Mouse (Mus musculus) heart, adult 8-10 months (tissue): ENCODE data around the gene Dync1i1. TPM values are rescaled to one million over a fixed set of nuclear protein-coding genes. Genes with fewer than 3 reads are reported as not detected.
"Not testable (repeated sequence)": the region's sequence is repeated elsewhere in the genome, so short reads cannot be mapped to it uniquely, and the experiment has no call there.

ENCODE experiments used
- DNase-seq: peaks from one replicate; pipeline ENCODE4 v3.0.0; 2022; ENCODE audit warnings: low spot score
- total RNA-seq, 4 experiments: library from RNA; stranded (reverse); gene quantifications; 2 replicates each; pipeline ENCODE4 v1.2.4; 2022

The Dync1i1 gene
- total RNA-seq, result 1 to 10 TPM in 1 of 4 experiments, under 1 TPM in 3; 0.37 to 1.0 (median 0.52) TPM

DNA sequence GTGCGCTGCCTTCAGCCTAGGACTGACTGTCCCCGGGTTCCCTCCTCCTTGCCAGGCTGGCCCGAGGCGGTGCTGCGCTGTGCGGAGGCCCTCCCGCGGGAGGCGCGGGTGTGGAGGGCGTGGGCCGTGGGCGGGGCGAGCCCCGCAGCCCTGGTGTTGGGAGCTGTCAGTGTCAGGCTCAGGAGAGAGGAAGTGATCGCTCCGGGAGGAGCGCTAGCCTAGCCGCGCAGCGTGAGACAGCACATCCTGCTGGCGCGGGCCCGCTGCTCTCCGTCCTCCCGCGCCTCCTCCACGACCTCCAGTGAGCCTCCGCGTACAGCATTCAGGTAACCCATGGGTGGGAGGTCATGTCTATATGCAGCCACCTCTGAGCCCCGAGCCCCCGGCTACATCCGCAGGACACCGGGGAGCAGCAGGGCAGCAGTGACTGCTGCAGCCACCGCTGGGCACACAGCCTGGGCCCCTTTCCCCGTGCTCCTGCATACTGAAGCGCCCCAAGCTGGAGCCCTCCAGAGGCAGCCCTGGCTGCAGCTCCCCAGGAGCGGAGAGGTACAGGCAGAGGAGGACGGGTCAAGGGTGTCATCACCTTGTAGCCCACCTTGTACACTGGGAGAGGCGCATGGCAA lies at the start of gene Dync1i1:
Gene Dync1i1, plus strand, starts transcription at position 29 of the 626 bp plus-strand sequence.
- DNase-seq, result no peak

GRCm38 (mm10) chr6:5679738-5680137 lies 45.7 kb upstream of the Dync1i1 start:
- no peak for DNase-seq

DNA sequence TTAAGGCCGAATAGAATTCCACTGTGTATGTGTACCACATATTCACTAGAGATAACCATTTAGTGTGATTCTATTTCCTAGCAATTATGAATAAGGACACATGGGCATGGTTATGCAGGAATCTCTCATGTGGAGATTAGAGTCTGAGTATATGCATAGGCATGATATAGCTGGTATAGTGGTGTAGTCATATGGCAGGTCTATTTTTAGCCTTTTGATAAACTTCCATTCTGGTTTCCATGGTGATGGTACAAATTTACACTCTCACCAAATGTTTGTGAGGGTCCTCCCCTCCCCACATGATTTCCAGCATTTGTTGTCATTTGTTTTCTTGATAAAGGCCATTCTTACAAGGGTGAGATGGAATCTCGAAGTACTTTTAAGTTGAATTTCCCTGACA lies 23.6 kb upstream of the Dync1i1 start:
- DNase-seq, result no peak

DNA sequence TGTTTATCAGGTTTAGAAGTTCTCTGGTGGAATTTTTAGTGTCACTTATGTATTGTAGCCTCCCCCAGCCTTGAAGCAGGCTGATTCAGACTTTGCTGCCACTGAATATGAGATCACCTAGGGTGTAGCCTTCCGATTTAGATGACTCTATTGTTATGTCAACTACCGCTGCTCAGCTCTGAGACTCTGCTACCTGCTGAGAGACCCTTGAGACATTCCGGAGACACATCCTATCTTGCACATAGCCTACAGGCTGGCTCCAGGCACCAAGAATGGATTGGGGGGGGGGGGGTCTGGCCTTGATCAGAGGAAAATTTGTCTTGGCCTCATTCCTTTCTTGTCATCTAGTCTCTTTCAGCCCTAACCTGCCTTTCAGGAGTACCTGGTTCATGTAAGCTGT lies 17.5 kb upstream of the Dync1i1 start:
- not testable (repeated sequence) for DNase-seq

GRCm38 (mm10) chr6:5710063-5710605 lies 15.3 kb upstream of the Dync1i1 start:
- no peak for DNase-seq

DNA sequence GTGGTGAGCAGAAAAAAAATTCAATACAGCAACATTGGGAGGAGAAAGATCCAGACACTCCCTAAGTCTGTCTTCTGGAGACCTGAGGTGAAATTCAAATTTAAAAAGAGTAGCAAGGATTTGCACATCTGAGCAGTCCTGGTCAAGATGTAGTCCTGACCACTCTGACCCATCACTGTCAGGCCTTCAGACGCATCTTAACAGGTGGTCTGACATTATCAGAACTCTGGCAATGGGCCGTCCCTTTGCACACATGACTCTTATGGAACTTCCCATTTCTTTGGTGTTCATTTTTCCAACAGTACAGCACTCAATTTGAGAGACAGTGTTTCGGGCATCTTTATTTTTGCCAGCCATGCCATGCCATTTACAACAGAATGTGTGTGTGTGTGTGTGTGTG lies 12.8 kb upstream of the Dync1i1 start:
- no peak for DNase-seq

DNA sequence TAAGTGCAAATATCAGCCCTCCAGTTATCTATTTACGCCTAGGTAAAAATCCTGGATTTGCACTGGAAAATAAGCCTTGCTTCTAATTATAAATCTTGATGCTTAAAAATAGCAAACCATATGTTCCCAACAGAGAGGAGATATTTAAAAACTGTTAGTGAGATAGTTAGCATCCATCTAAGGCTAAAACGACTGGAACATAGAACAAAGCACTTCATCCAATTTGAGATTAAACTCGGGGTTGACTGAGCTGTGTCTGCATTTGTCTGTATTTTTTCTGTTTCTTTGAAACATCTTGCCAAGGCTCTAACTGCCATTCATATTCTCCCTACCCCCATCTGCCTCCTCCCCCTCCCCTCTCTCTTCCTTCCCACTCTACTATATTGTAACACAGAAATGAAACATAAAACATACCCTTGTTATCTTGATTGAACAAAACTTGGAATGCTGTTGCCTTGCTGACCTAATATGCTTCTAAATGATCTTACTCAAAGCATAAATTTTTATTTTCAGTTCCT lies 10.3 kb upstream of the Dync1i1 start:
- no peak for DNase-seq

GRCm38 (mm10) chr6:5718955-5719354 lies 6.5 kb upstream of the Dync1i1 start:
- DNase-seq, result no peak

DNA sequence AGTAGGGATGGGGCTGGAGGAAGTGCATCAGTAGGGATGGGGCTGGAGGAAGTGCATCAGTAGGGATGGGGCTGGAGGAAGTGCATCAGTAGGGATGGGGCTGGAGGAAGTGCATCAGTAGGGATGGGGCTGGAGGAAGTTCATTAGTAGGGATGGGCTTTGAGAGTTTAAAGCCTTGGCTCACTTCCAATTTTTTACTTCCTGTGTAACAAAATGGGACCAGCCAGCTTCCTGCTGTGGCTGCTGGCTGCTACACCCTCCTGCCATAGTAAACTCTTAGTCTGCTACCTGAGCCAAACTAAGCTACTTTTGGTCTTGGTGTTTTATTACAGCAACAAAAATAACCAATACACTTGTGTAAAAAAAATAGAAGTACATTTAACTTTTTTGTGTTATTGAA lies 4.7 kb upstream of the Dync1i1 start:
- not testable (repeated sequence) for DNase-seq

- no peak for DNase-seq
Measured at GRCm38 (mm10) chr6:5723986-5724385, 1.5 kb upstream of the Dync1i1 start.

DNA sequence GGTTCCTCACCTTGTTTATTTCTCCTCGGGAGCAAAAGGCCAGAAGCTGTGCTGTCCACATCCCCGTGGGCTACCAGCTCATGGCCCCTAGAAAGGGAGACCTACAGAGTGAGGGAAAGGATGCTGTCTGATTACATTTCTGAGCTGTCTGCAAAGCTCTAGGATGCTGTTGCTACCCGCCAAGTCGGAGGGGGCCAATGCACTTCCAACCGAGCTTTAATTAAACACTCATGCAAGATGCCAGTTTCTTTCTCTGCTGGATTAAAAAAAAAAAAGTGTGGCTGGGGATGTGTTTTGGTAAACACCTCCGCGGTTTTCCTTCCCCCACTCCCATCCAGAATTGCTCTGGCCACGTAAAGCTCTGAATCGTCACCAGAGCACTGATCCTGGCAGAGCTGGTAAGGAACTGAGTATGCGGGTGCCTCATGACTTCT lies 815 bp downstream of the Dync1i1 start:
- DNase-seq, result no peak

- no peak for DNase-seq
Measured at GRCm38 (mm10) chr6:5733217-5733616, 7.8 kb downstream of the Dync1i1 start.

GRCm38 (mm10) chr6:5734398-5734797 lies 9.0 kb downstream of the Dync1i1 start:
- DNase-seq, result no peak

DNA sequence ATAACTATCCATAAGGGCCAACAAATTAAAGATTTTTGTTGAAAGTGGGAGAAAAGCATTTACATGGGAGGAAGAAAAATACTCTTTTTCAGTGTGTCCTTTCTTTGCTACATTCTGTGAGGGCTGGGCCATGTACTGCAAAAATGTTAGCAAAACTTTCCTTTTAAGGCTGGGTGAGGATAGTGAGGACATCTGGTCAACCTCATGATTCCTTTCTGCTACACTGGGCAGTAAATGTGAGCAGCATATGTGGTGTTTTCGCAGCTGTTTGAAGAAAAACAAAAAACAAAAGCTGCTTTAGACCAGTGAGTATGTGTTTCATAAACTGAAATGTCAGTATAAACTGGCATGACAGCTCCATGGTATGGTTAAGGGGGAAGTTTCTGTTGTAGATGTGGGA lies 9.4 kb downstream of the Dync1i1 start:
- no peak for DNase-seq

GRCm38 (mm10) chr6:5739711-5740110 lies 14.3 kb downstream of the Dync1i1 start:
- no peak for DNase-seq

DNA sequence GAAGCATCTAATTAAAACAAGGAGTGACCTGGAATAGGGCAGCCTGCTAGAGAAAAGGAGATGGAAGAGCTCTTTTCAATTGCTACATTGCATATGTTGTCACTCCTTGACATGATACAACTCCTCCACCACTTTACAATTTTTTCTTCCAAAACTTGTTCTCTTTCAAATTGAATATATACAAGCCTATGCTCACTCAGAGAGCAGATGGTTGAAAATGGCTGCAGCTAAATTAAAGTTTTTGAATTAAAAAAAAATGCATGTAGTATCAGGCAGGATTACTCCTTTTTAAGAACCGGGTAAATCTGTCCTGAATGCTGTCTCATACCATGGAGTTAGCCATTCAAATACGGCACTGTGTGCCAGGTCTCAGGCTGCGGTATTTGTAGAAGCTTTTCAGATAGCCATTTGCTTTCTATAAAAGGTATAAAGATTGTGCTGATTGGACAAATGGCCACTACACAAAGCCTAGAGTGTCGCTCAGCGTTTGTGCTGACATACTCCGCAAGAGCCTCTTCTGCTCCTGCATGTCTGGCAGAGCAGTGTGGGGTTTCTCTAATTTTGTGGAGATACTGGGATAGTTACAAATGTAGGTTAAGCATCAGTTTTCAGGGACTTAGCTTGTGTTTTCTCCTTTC lies 16.1 kb downstream of the Dync1i1 start:
- no peak for DNase-seq

DNA sequence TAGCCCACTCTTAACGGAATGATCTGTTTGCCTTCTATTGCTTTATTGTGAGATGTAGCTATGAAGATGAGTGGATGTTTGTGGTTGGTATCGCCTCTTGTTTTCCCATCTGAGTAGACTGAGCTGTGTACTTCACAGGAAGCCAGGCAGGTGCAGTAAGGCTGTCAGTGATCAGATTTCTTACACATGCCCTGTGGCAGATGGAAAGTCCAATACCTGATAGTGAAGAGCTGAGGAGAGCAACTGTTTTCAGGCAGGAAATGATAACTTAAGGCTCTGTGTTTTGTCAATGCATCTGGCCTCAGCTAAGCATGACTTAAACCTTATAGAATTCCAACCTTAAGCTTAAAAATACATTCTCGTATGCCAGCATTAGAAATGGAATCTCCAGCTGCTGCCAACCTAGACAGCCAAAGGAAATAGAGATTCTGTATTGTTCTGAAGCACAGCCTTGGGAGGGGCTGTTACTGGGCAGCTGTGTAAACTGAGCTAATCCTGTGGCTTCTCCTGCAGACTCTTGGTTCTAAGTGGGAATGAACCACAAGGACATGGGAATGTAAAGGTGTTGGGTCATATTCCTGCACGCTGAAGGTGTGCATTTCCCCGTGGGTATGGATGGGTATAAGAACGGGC lies 24.8 kb downstream of the Dync1i1 start:
- no peak for DNase-seq

GRCm38 (mm10) chr6:5752128-5752527 lies 26.7 kb downstream of the Dync1i1 start:
- no peak for DNase-seq

DNA sequence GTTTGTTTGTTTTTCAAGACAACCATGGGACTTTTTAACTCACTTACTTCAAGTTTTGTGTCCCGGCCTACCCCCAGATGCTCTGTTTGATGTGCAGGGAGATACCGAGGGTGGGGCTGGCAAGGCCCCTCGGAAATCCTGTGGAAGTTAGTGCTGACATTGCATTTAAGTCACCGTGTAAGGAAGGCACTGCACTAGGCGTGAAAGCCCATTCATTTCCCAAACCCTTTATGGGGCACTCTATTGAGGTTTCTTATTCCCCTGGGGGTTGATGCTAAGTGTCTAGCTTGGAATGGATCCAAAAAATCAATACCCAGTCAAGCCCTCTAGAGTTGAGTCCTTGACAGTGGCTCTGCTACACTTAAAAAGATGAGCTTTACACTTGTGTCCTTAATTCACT lies 27.2 kb downstream of the Dync1i1 start:
- DNase-seq, result no peak

DNA sequence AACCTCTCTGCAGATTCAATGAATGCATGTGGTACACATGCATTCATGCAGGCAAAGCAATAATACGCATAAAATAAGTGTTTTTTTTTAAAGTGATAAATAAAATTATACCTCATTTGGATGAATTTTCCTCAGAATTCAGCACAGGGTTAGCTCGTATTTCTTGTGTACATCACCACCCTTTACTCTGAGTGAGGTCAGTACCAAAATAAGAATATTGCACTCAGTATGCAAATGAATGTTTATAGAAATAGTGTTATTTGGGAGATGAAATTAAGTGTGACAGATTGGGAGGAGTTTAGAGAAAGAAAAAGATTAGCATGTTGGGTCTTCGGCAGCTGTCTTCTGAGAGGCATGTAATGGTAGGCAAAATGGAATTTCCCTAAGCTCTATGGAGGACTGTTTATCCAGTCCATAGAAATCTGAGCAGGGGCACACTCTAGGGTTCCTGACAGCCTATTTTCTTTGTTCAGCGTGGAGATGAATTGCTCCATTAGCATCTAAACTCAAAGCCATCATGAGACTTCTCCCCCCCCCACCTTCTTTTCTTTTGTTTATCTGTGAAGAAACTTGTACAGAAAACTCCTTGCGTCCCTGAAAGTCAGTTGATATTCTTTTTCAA lies 31.2 kb downstream of the Dync1i1 start:
- no peak for DNase-seq

DNA sequence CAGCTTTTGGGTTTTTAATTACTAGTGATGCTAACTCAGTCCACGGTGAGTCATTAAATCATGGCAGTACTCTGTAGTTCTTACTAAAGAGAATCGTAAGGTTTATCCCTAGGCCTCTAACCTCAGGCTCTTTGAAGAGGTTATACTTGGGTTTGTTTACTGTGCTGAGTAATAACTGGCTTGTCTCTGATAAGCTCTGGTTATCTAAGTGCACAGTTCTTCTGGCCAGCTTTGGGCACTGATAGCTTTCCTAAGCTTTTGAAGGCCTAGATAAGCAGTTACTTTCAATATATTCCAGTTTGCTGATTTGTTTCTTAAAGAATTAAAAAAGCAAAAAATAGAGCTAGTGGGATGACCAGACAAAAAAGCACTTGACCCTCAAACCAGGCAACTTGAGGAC lies 37.5 kb downstream of the Dync1i1 start:
- DNase-seq, result no peak

DNA sequence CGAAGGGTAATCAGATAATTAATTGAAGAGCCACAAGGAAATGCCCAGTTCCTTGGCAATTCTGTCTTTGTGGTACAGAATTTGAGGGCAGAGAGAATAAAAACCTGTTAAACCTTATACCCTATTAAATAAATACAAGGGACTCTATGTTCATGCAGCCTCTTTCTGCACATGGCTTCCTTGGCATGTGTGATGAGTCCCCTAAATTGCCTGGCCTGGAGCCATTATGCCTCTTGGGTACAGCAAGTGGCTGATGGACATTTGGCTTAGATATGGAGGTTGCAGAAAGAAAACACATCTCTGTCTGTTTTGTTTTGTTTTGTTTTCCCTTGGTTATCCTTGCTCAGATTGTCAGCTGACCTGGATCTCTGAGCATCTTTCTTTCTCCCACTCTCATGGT lies 43.1 kb downstream of the Dync1i1 start:
- DNase-seq, result no peak
